Mouse (Mus musculus) limb, embryonic 11.5 days (tissue): ENCODE measurements around the gene Ubtd1. TPM values are rescaled to one million over a fixed set of nuclear protein-coding genes. Genes with fewer than 3 reads are reported as not detected.
A peak's percentile ranks its signal among the peaks of the same experiment; 100 is the strongest.

Source experiments
- ATAC-seq: fragments of 200-750 bp; cut with Nextera tagmentation; 2 replicates; pipeline ENCODE4 v1.8.0; 2017; ENCODE audit warnings: low read depth; ENCODE audit not compliant: insufficient number of reproducible peaks, low FRiP score, low TSS enrichment
- DNase-seq: peaks from one replicate; pipeline ENCODE4 v3.0.0-alpha.2; 2015; ENCODE audit warnings: low spot score
- H3K27ac ChIP-seq: fragments of 300-500 bp; sonication (generic); replicated peaks from 2 replicates; pipeline ENCODE4 v1.5.1; 2014; ENCODE audit warnings: low read depth, mild to moderate bottlenecking, low read length
- H3K27me3 ChIP-seq: fragments of 300-500 bp; sonication (generic); 2 replicates; pipeline ENCODE4 v1.6.1; 2014; ENCODE audit warnings: mild to moderate bottlenecking, low read length, mixed read lengths; ENCODE audit not compliant: control insufficient read depth, insufficient read depth
- H3K36me3 ChIP-seq: fragments of 300-500 bp; sonication (generic); 2 replicates; pipeline ENCODE4 v1.6.1; 2014; ENCODE audit warnings: mild to moderate bottlenecking, low read length, moderate library complexity, mixed read lengths; ENCODE audit not compliant: control insufficient read depth, insufficient read depth
- H3K4me1 ChIP-seq: fragments of 300-500 bp; sonication (generic); 2 replicates; pipeline ENCODE4 v1.6.1; 2014; ENCODE audit warnings: low read length, mixed read lengths; ENCODE audit not compliant: control insufficient read depth, insufficient read depth
- H3K4me2 ChIP-seq: fragments of 300-500 bp; sonication (generic); 2 replicates; pipeline ENCODE4 v1.6.1; 2014; ENCODE audit warnings: low read depth, mild to moderate bottlenecking, moderate library complexity; ENCODE audit not compliant: severe bottlenecking
- H3K4me3 ChIP-seq: fragments of 300-500 bp; sonication (generic); 2 replicates; pipeline ENCODE4 v1.5.1; 2014; ENCODE audit warnings: low read depth, low read length
- H3K9ac ChIP-seq: fragments of 300-500 bp; sonication (generic); 2 replicates; pipeline ENCODE4 v1.6.1; 2014; ENCODE audit warnings: mild to moderate bottlenecking, low read length
- H3K9me3 ChIP-seq: fragments of 300-500 bp; sonication (generic); 2 replicates; pipeline ENCODE4 v1.6.1; 2016; ENCODE audit warnings: low read length; ENCODE audit not compliant: control insufficient read depth
- whole genome bisulfite sequencing: fragments of 180-500 bp; shearing (Covaris S2); extraction: QIAGEN DNeasy Blood & Tissue Kit; methylation state at CpG from one replicate; pipeline ENCODE4 v1.1.7; 2014; 5-methylcytosine and 5-hydroxymethylcytosine counted together
- polyA plus RNA-seq: library from polyadenylated mRNA; unstranded; fragments of >200 nt; fragmentation: Nextera tagmentation; extraction: Ambion mirVana; gene quantifications from 2 replicates; pipeline ENCODE4 v1.2.1, GENCODE M21; 2014

Ubtd1 gene
- 10.1 and 10.6 TPM in 2 replicates for polyA plus RNA-seq

GRCm38 (mm10) chr19:41981595-41981927 is at the start of gene Ubtd1:
TSS of gene Ubtd1 (plus strand) at chr19:41981763.
- Histone ChIP-seq H3K27ac (peak within 1 kb of the TSS; percentile 44), H3K4me3 (peak within 1 kb of the TSS; percentile 86), H3K4me1 (peaks cover 12% of the 10 kb centered on the region; the same call in 1 of the 2 replicates), H3K9me3 (no peaks in the 10 kb centered on the region), H3K36me3 (no peaks in the 10 kb centered on the region), H3K27me3 (no peaks in the 10 kb centered on the region), H3K4me2 (peak within 1 kb of the TSS; percentile 63), H3K9ac (peak within 1 kb of the TSS; percentile 44)
- ATAC-seq (peak; percentile 27), DNase-seq (no peak)
- under 1% methylated on average over 32 of the region's 33 CpGs for WGBS

GRCm38 (mm10) chr19:41932686-41933085 is 48.9 kb upstream of the Ubtd1 start:
- Histone ChIP-seq H3K4me2 (peak overlapping the region; percentile 77), H3K27me3 (no peaks in the 10 kb centered on the region), H3K36me3 (peaks cover 3% of the 10 kb centered on the region), H3K9me3 (no peaks in the 10 kb centered on the region), H3K4me3 (peak overlapping the region; percentile 96), H3K27ac (no peak overlapping the region), H3K4me1 (peaks cover 5% of the 10 kb centered on the region), H3K9ac (peak overlapping the region; percentile 76)
- ATAC-seq: no peak
- under 1% methylated on average over 28 of the region's 28 CpGs for WGBS
- DNase-seq: no peak

GRCm38 (mm10) chr19:41933179-41934086 is 48.1 kb upstream of the Ubtd1 start, which contains the start of the genes Exosc1 and Zdhhc16:
TSS of gene Exosc1 (minus strand) at chr19:41933423.
TSS of gene Zdhhc16 (plus strand) at chr19:41933480.
- Histone ChIP-seq H3K27ac (no peak within 1 kb of the TSS), H3K4me3 (peak within 1 kb of the TSS; percentile 96), H3K9me3 (no peaks in the 10 kb centered on the region), H3K4me1 (peaks cover 5% of the 10 kb centered on the region), H3K4me2 (peak within 1 kb of the TSS; percentile 77), H3K36me3 (peaks cover 9% of the 10 kb centered on the region), H3K9ac (peak within 1 kb of the TSS; percentile 85), H3K27me3 (no peaks in the 10 kb centered on the region)
- ATAC-seq (peak; percentile 100), DNase-seq (peak; percentile 98)
- under 1% methylated on average over 47 of the region's 47 CpGs for WGBS

- H3K36me3 ChIP-seq: peaks cover 9% of the 10 kb centered on the region
- H3K27me3 ChIP-seq: no peaks in the 10 kb centered on the region
- 22% methylated on average over 6 of the region's 6 CpGs for WGBS
- no peak for ATAC-seq
- H3K4me2 ChIP-seq: peak overlapping the region; percentile 77
- H3K4me3 ChIP-seq: peak overlapping the region; percentile 96
- no peaks in the 10 kb centered on the region for H3K9me3 ChIP-seq
- peaks cover 5% of the 10 kb centered on the region for H3K4me1 ChIP-seq
- H3K27ac ChIP-seq: no peak overlapping the region
- peak overlapping the region; percentile 85 for H3K9ac ChIP-seq
- no peak for DNase-seq
Measured at GRCm38 (mm10) chr19:41934124-41934523, 47.4 kb upstream of the Ubtd1 start.

GRCm38 (mm10) chr19:41935921-41936320 is 45.6 kb upstream of the Ubtd1 start:
- DNase-seq (no peak), ATAC-seq (no peak)
- H3K9ac ChIP-seq: no peak overlapping the region
- peaks cover 5% of the 10 kb centered on the region for H3K4me1 ChIP-seq
- H3K9me3 ChIP-seq: no peaks in the 10 kb centered on the region
- peaks cover 13% of the 10 kb centered on the region for H3K36me3 ChIP-seq
- H3K27me3 ChIP-seq: no peaks in the 10 kb centered on the region
- H3K4me3 ChIP-seq: no peak overlapping the region
- WGBS: 96% methylated on average over 1 of the region's 1 CpGs
- no peak overlapping the region for H3K4me2 ChIP-seq
- H3K27ac ChIP-seq: no peak overlapping the region

- peaks cover 5% of the 10 kb centered on the region for H3K4me1 ChIP-seq
Measured at GRCm38 (mm10) chr19:41938539-41938938, 43.0 kb upstream of the Ubtd1 start.

GRCm38 (mm10) chr19:41943841-41944240 is 37.7 kb upstream of the Ubtd1 start:
- H3K36me3 ChIP-seq: peaks cover 45% of the 10 kb centered on the region
- no peaks in the 10 kb centered on the region for H3K4me1 ChIP-seq

More at GRCm38 (mm10) chr19:41938539-41938938, 43.0 kb upstream of the Ubtd1 start:
- no peak overlapping the region for H3K4me2 ChIP-seq
- 93% methylated on average over 5 of the region's 5 CpGs for WGBS
- H3K9ac ChIP-seq: no peak overlapping the region
- peaks cover 24% of the 10 kb centered on the region for H3K36me3 ChIP-seq
- no peak overlapping the region for H3K27ac ChIP-seq
- no peak for ATAC-seq
- H3K27me3 ChIP-seq: no peaks in the 10 kb centered on the region
- H3K4me3 ChIP-seq: no peak overlapping the region
- no peak for DNase-seq
- no peaks in the 10 kb centered on the region for H3K9me3 ChIP-seq

GRCm38 (mm10) chr19:41952287-41952686 is 29.3 kb upstream of the Ubtd1 start:
- no peaks in the 10 kb centered on the region for H3K27me3 ChIP-seq
- DNase-seq (no peak), ATAC-seq (no peak)
- H3K4me3 ChIP-seq: no peak overlapping the region
- H3K9me3 ChIP-seq: no peaks in the 10 kb centered on the region; the same call in 1 of the 2 replicates
- H3K27ac ChIP-seq: no peak overlapping the region
- WGBS: 82% methylated on average over 4 of the region's 4 CpGs
- no peak overlapping the region for H3K9ac ChIP-seq
- no peaks in the 10 kb centered on the region for H3K4me1 ChIP-seq
- H3K36me3 ChIP-seq: peaks cover 28% of the 10 kb centered on the region
- no peak overlapping the region for H3K4me2 ChIP-seq

More at GRCm38 (mm10) chr19:41943841-41944240, 37.7 kb upstream of the Ubtd1 start:
- Histone ChIP-seq H3K27me3 (no peaks in the 10 kb centered on the region), H3K4me2 (no peak overlapping the region), H3K4me3 (no peak overlapping the region), H3K27ac (no peak overlapping the region), H3K9ac (no peak overlapping the region), H3K9me3 (no peaks in the 10 kb centered on the region)
- no peak for DNase-seq
- ATAC-seq: no peak
- 91% methylated on average over 7 of the region's 7 CpGs for WGBS
